Mouse (Mus musculus): ENCODE data around the gene Rbpjl.

- no peak for TF ChIP-seq CTCF (IDR thresholded peaks at IDR 0.05; ENCODE audit: borderline replicate concordance, insufficient read depth, low read length)
- no peak for TF ChIP-seq POLR2A (IDR thresholded peaks at IDR 0.05; ENCODE audit: low read depth, low read length)
These were observed 19.9 kb downstream of the Rbpjl start for GRCm38 (mm10) chr2:164422675-164423393.
